Mouse (Mus musculus) lung, embryonic 16.5 days (tissue): ENCODE measurements around the gene Gsdma2. TPM values are rescaled to one million over a fixed set of nuclear protein-coding genes. Genes with fewer than 3 reads are reported as not detected.
"Not testable (repeated sequence)": the region's sequence is repeated elsewhere in the genome, so short reads cannot be mapped to it uniquely, and the experiment has no call there.

Source experiments
- ATAC-seq: fragments of 200-750 bp; cut with Nextera tagmentation; 2 replicates; pipeline ENCODE4 v1.8.0; 2017; ENCODE audit warnings: low read depth, mild to moderate bottlenecking, moderate library complexity
- H3K27ac ChIP-seq: fragments of 300-500 bp; sonication (generic); 2 replicates; pipeline ENCODE4 v1.5.1; 2014; ENCODE audit warnings: mild to moderate bottlenecking, control low read depth, low read length
- H3K27me3 ChIP-seq: fragments of 300-500 bp; sonication (generic); 2 replicates; pipeline ENCODE4 v1.6.1; 2014; ENCODE audit warnings: low read depth, low read length, mixed read lengths; ENCODE audit not compliant: control insufficient read depth, insufficient read depth
- H3K36me3 ChIP-seq: fragments of 300-500 bp; sonication (generic); 2 replicates; pipeline ENCODE4 v1.6.1; 2014; ENCODE audit warnings: low read length; ENCODE audit not compliant: control insufficient read depth, insufficient read depth
- H3K4me1 ChIP-seq: fragments of 300-500 bp; sonication (generic); replicated peaks from 2 replicates; pipeline ENCODE4 v1.6.1; 2014; ENCODE audit warnings: low read length, mixed read lengths; ENCODE audit not compliant: control insufficient read depth, insufficient read depth
- H3K4me2 ChIP-seq: fragments of 300-500 bp; sonication (generic); 2 replicates; pipeline ENCODE4 v1.6.1; 2014; ENCODE audit warnings: low read depth, low read length, control low read depth
- H3K4me3 ChIP-seq: fragments of 300-500 bp; sonication (generic); 2 replicates; pipeline ENCODE4 v1.5.1; 2014; ENCODE audit warnings: mild to moderate bottlenecking, low read length, control low read depth
- H3K9ac ChIP-seq: fragments of 300-500 bp; sonication (generic); 2 replicates; pipeline ENCODE4 v1.6.1; 2014; ENCODE audit warnings: low read length, control low read depth
- H3K9me3 ChIP-seq: fragments of 300-500 bp; sonication (generic); 2 replicates; pipeline ENCODE4 v1.6.1; 2016; ENCODE audit warnings: low read length; ENCODE audit not compliant: control insufficient read depth
- WGBS: fragments of 180-500 bp; shearing (Covaris S2); extraction: QIAGEN DNeasy Blood & Tissue Kit; methylation state at CpG from one replicate; pipeline ENCODE4 v1.1.7; 2014; 5-methylcytosine and 5-hydroxymethylcytosine counted together
- polyA plus RNA-seq: library from polyadenylated mRNA; unstranded; fragments of >200 nt; fragmentation: Nextera tagmentation; extraction: Ambion mirVana; gene quantifications from 2 replicates; pipeline ENCODE4 v1.2.1, GENCODE M21; 2015

The Gsdma2 gene
- polyA plus RNA-seq, 1 experiment from 2014 or later: not detected

- WGBS: 79% methylated on average over 3 of the region's 3 CpGs
- Histone ChIP-seq H3K9ac (no peak overlapping the region), H3K27ac (no peak overlapping the region), H3K36me3 (no peaks in the 10 kb centered on the region), H3K4me2 (no peak overlapping the region), H3K4me3 (no peak overlapping the region), H3K27me3 (no peaks in the 10 kb centered on the region), H3K9me3 (no peaks in the 10 kb centered on the region), H3K4me1 (no peaks in the 10 kb centered on the region)
- no peak for ATAC-seq
Measured at GRCm38 (mm10) chr11:98644757-98645156, 1.8 kb upstream of the Gsdma2 start.

DNA sequence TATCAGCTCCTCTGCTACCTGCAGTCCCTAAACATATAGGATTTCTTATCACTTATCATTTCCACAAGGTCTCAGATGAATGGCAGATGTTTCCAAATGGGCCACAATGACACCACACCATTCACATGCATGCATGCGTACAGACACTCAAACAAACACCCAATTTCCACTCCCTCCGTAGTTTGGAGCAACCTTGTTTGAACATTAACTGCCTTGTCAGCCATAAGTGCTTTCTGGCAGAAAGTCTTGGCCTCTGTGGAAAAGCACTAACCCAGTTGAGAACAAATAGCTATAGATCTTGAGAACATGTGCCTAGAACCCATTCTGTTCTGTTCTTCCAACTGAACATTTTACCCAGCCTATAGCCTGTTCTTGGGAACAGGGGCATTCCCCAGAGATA is 613 bp upstream of the Gsdma2 start:
- Histone ChIP-seq H3K9me3 (no peaks in the 10 kb centered on the region), H3K27ac (no peak overlapping the region), H3K4me3 (no peak overlapping the region), H3K36me3 (no peaks in the 10 kb centered on the region), H3K4me1 (no peaks in the 10 kb centered on the region), H3K4me2 (no peak overlapping the region), H3K9ac (no peak overlapping the region), H3K27me3 (no peaks in the 10 kb centered on the region)
- ATAC-seq: no peak
- WGBS: 56% methylated on average over 2 of the region's 2 CpGs

DNA sequence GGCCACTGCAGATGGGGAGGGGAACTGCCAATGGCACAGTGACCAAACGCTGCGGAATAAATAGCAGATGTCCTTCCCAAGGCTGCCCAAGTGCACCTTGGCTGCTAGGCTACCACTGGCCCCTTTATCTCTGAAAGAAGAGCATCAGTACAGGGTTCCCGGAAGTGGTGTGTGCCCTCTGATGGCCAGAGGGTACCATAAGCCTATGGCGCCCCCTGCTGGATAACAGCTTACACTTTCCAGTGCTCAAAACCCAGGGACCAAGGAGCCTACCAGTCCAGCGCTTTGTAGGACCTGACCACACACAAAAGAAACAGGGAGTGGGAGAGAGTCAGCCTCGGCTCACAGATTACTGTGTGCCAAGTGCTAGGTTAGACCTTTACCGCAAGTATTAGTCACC is 8.5 kb downstream of the Gsdma2 start:
- H3K9me3 ChIP-seq, H3K36me3 ChIP-seq, H3K4me1 ChIP-seq, H3K27ac ChIP-seq, H3K4me2 ChIP-seq, H3K4me3 ChIP-seq, H3K27me3 ChIP-seq, H3K9ac ChIP-seq: not testable (repeated sequence)
- 14% methylated on average over 7 of the region's 7 CpGs for WGBS
- peak; percentile 20; the same call in 1 of the 2 replicates for ATAC-seq

GRCm38 (mm10) chr11:98660517-98660916 is 14.0 kb downstream of the Gsdma2 start:
- Histone ChIP-seq H3K9ac (no peak overlapping the region), H3K4me1 (no peaks in the 10 kb centered on the region), H3K27ac (no peak overlapping the region), H3K9me3 (no peaks in the 10 kb centered on the region), H3K4me2 (no peak overlapping the region), H3K4me3 (no peak overlapping the region), H3K27me3 (no peaks in the 10 kb centered on the region; the same call in 1 of the 2 replicates), H3K36me3 (no peaks in the 10 kb centered on the region)
- 0 out of 2 replicates have a peak, but pooled peaks have one; percentile 51 for ATAC-seq
- 7% methylated on average over 6 of the region's 6 CpGs for WGBS

- Histone ChIP-seq H3K36me3 (no peaks in the 10 kb centered on the region), H3K4me3 (no peak within 1 kb of the TSS), H3K27ac (no peak within 1 kb of the TSS), H3K4me1 (no peaks in the 10 kb centered on the region), H3K27me3 (peaks cover 5% of the 10 kb centered on the region; the same call in 1 of the 2 replicates), H3K9ac (no peak within 1 kb of the TSS), H3K9me3 (no peaks in the 10 kb centered on the region), H3K4me2 (no peak within 1 kb of the TSS)
- no peak for ATAC-seq
- WGBS: 22% methylated on average over 4 of the region's 4 CpGs
Measured at GRCm38 (mm10) chr11:98664091-98664490, 17.5 kb downstream of the Gsdma2 start, which contains the start of gene Gsdma. Gsdma (plus strand) TSS chr11:98664351.

DNA sequence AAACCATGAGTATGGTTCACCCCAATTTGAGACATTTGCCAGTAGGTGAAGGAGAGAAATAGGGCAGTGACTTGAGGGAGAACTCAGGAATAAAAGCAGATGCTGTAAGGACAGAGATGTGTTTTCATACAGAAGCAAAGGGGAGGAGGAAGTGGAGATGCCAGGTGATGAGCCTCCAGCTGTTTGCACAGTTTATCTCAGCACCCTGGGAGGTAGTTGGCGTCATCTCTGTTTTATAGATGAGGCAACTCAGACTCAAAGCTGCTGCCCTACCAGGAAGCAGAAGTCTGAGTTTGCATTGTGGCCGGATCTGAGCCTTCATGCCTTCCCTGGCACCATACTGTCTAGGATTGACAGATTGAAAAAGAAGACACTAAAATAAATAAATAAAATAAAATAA is 22.4 kb downstream of the Gsdma2 start:
- Histone ChIP-seq H3K36me3 (no peaks in the 10 kb centered on the region), H3K4me2 (no peak overlapping the region), H3K27me3 (peaks cover 10% of the 10 kb centered on the region), H3K9ac (no peak overlapping the region), H3K4me1 (no peaks in the 10 kb centered on the region), H3K9me3 (no peaks in the 10 kb centered on the region), H3K4me3 (no peak overlapping the region), H3K27ac (no peak overlapping the region)
- no peak for ATAC-seq
- 30% methylated on average over 2 of the region's 2 CpGs for WGBS

DNA sequence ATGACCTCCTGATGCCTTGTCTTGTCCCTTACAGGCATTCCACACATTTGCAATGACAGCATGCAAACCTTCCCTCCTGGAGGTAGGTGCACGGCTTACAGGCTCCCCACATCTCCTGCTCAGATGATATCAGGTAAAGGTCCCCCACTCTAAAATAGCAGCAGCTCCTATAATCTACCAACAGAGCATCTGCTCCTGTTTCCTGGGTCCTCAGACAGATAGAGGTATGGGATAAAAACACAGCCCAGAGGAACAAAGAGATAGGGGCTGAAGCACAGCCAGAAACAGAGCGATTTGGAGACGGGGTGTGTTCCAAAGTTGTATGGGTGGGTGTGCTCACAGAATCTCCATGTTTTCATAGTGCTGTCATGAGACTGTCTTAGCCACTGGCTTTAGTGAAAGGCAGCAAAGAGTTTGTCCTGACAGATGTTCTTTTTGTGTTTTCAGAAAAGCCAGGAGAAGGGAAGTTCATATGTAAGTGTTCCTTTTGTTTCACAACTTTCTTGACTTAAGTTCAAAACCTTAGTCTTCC is 24.8 kb downstream of the Gsdma2 start:
- H3K27me3 ChIP-seq: peaks cover 10% of the 10 kb centered on the region
- 50% methylated on average over 3 of the region's 3 CpGs for WGBS
- no peak overlapping the region for H3K27ac ChIP-seq
- H3K9ac ChIP-seq: no peak overlapping the region
- no peak for ATAC-seq
- H3K4me1 ChIP-seq: no peaks in the 10 kb centered on the region
- H3K4me3 ChIP-seq: no peak overlapping the region
- H3K4me2 ChIP-seq: no peak overlapping the region
- no peaks in the 10 kb centered on the region for H3K36me3 ChIP-seq
- H3K9me3 ChIP-seq: no peaks in the 10 kb centered on the region

DNA sequence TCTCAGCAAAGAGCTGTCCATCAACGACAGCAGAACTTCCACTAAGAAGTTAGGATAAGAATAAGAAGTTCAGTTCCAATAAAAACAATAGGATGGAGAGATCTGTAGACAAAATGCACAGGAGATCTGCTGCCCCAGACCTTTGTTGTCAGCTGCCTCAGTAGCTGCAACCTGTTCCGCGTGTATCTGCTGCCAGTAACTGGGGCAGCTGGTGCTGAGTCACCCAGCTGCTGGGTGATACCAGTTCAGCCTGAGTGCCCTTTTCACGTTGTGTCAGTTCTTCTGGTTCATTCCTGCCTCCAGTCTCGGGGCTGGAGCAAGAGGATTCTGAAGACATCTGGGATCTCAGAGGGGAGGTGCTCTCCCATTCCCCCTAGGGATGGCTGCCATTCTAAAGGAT is 25.3 kb downstream of the Gsdma2 start:
- H3K4me3 ChIP-seq: no peak overlapping the region
- no peak overlapping the region for H3K27ac ChIP-seq
- WGBS: 55% methylated on average over 5 of the region's 5 CpGs
- H3K27me3 ChIP-seq: peaks cover 10% of the 10 kb centered on the region
- no peak for ATAC-seq
- no peaks in the 10 kb centered on the region for H3K4me1 ChIP-seq
- no peaks in the 10 kb centered on the region for H3K9me3 ChIP-seq
- H3K4me2 ChIP-seq: no peak overlapping the region
- H3K9ac ChIP-seq: no peak overlapping the region
- H3K36me3 ChIP-seq: no peaks in the 10 kb centered on the region

- H3K4me3 ChIP-seq: no peak overlapping the region
- WGBS: 67% methylated on average over 5 of the region's 5 CpGs
- no peak overlapping the region for H3K4me2 ChIP-seq
- no peaks in the 10 kb centered on the region for H3K36me3 ChIP-seq
- H3K9me3 ChIP-seq: no peaks in the 10 kb centered on the region
- no peak overlapping the region for H3K27ac ChIP-seq
- peaks cover 10% of the 10 kb centered on the region for H3K27me3 ChIP-seq
- no peaks in the 10 kb centered on the region for H3K4me1 ChIP-seq
- H3K9ac ChIP-seq: no peak overlapping the region
- no peak for ATAC-seq
Measured at GRCm38 (mm10) chr11:98672482-98672881, 25.9 kb downstream of the Gsdma2 start.

DNA sequence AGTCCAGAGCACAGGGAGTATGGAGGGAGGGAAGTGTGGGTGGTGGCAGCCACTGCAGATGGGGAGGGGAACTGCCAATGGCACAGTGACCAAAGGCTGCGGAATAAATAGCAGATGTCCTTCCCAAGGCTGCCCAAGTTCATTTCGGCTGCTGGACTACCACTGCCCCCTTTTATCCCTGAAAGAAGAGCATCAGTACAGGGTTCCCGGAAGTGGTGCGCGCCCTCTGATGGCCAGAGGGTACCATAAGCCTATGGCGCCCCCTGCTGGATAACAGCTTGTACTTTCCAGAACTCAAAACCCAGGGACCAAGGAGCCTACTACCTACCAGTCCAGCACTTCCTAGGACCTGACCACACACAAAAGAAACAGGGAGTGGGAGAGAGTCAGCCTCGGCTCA is 26.6 kb downstream of the Gsdma2 start:
- H3K4me2 ChIP-seq, H3K27me3 ChIP-seq, H3K4me1 ChIP-seq, H3K9ac ChIP-seq, H3K36me3 ChIP-seq, H3K27ac ChIP-seq, H3K4me3 ChIP-seq, H3K9me3 ChIP-seq: not testable (repeated sequence)
- peak; percentile 75 for ATAC-seq
- WGBS: 7% methylated on average over 6 of the region's 7 CpGs
